Mouse (Mus musculus): Measurements from ENCODE around the gene Nqo2. TPM values are rescaled to one million over a fixed set of nuclear protein-coding genes. Genes with fewer than 3 reads are reported as not detected.
"Not testable (repeated sequence)": the region's sequence is repeated elsewhere in the genome, so short reads cannot be mapped to it uniquely, and the experiment has no call there.

The Nqo2 gene
- polyA plus RNA-seq (2012; ENCODE audit: insufficient read depth, insufficient read length, low replicate concordance, missing spikeins), result not detected in 2 replicates

- Histone ChIP-seq H3K27ac (ENCODE audit: insufficient read depth, low read depth, low read length) (no peak within 1 kb of the TSS), H3K4me3 (ENCODE audit: insufficient read depth, low read depth, low read length) (peak within 1 kb of the TSS; percentile 48), H3K4me1 (ENCODE audit: control insufficient read depth, insufficient read depth, low read length) (0 out of 2 replicates have a peak, but pooled peaks cover 2% of the 10 kb centered on the region)
- TF ChIP-seq CTCF (IDR thresholded peaks at IDR 0.05; ENCODE audit: insufficient read depth, low read depth, low read length) (peak; percentile 7; the same call in 1 of the 2 replicates), POLR2A (IDR thresholded peaks at IDR 0.05; ENCODE audit: insufficient read depth, low read depth, low read length) (0 out of 2 replicates have a peak, but pooled peaks have one; percentile 25)
- WGBS, result 2% methylated on average over 22 of the region's 22 CpGs
Observed at GRCm38 (mm10) chr13:33964206-33965046, at the start of gene Nqo2. Nqo2 (plus strand) TSS chr13:33964687.

GRCm38 (mm10) chr13:33921041-33921440 lies 43.4 kb upstream of the Nqo2 start:
- TF ChIP-seq POLR2A (IDR thresholded peaks at IDR 0.05; ENCODE audit: insufficient read depth, low read depth, low read length) (no peak), CTCF (IDR thresholded peaks at IDR 0.05; ENCODE audit: insufficient read depth, low read depth, low read length) (no peak)
- Histone ChIP-seq H3K4me1 (ENCODE audit: control insufficient read depth, insufficient read depth, low read length) (no peaks in the 10 kb centered on the region), H3K4me3 (ENCODE audit: insufficient read depth, low read depth, low read length) (no peak overlapping the region), H3K27ac (ENCODE audit: insufficient read depth, low read depth, low read length) (no peak overlapping the region)
- 91% methylated on average over 6 of the region's 6 CpGs for WGBS

- Histone ChIP-seq H3K4me1 (ENCODE audit: control insufficient read depth, insufficient read depth, low read length) (no peaks in the 10 kb centered on the region), H3K27ac (ENCODE audit: insufficient read depth, low read depth, low read length) (no peak overlapping the region), H3K4me3 (ENCODE audit: insufficient read depth, low read depth, low read length) (no peak overlapping the region)
- WGBS, result 76% methylated on average over 5 of the region's 5 CpGs
- TF ChIP-seq CTCF (IDR thresholded peaks at IDR 0.05; ENCODE audit: insufficient read depth, low read depth, low read length), result no peak
- no peak for TF ChIP-seq POLR2A (IDR thresholded peaks at IDR 0.05; ENCODE audit: insufficient read depth, low read depth, low read length)
Observed at GRCm38 (mm10) chr13:33921699-33922098, 42.8 kb upstream of the Nqo2 start.

- TF ChIP-seq POLR2A (IDR thresholded peaks at IDR 0.05; ENCODE audit: insufficient read depth, low read depth, low read length), result no peak
- no peak for TF ChIP-seq CTCF (IDR thresholded peaks at IDR 0.05; ENCODE audit: insufficient read depth, low read depth, low read length)
- WGBS, result 88% methylated on average over 2 of the region's 2 CpGs
- Histone ChIP-seq H3K4me3 (ENCODE audit: insufficient read depth, low read depth, low read length) (no peak overlapping the region), H3K4me1 (ENCODE audit: control insufficient read depth, insufficient read depth, low read length) (0 out of 2 replicates have a peak, but pooled peaks cover 2% of the 10 kb centered on the region), H3K27ac (ENCODE audit: insufficient read depth, low read depth, low read length) (no peak overlapping the region)
Observed at GRCm38 (mm10) chr13:33930281-33930680, 34.2 kb upstream of the Nqo2 start.

GRCm38 (mm10) chr13:33930912-33931311 lies 33.6 kb upstream of the Nqo2 start:
- 86% methylated on average over 3 of the region's 3 CpGs for WGBS
- Histone ChIP-seq H3K4me3 (ENCODE audit: insufficient read depth, low read depth, low read length) (no peak overlapping the region), H3K27ac (ENCODE audit: insufficient read depth, low read depth, low read length) (no peak overlapping the region), H3K4me1 (ENCODE audit: control insufficient read depth, insufficient read depth, low read length) (0 out of 2 replicates have a peak, but pooled peaks cover 2% of the 10 kb centered on the region)
- TF ChIP-seq CTCF (IDR thresholded peaks at IDR 0.05; ENCODE audit: insufficient read depth, low read depth, low read length) (no peak), POLR2A (IDR thresholded peaks at IDR 0.05; ENCODE audit: insufficient read depth, low read depth, low read length) (no peak)

- TF ChIP-seq POLR2A (IDR thresholded peaks at IDR 0.05; ENCODE audit: insufficient read depth, low read depth, low read length) (no peak), CTCF (IDR thresholded peaks at IDR 0.05; ENCODE audit: insufficient read depth, low read depth, low read length) (no peak)
- Histone ChIP-seq H3K27ac (ENCODE audit: insufficient read depth, low read depth, low read length) (no peak overlapping the region), H3K4me3 (ENCODE audit: insufficient read depth, low read depth, low read length) (no peak overlapping the region), H3K4me1 (ENCODE audit: control insufficient read depth, insufficient read depth, low read length) (0 out of 2 replicates have a peak, but pooled peaks cover 2% of the 10 kb centered on the region)
- WGBS, result 74% methylated on average over 6 of the region's 6 CpGs
Observed at GRCm38 (mm10) chr13:33934743-33935142, 29.7 kb upstream of the Nqo2 start.

- TF ChIP-seq POLR2A (IDR thresholded peaks at IDR 0.05; ENCODE audit: insufficient read depth, low read depth, low read length) (0 out of 2 replicates have a peak, but pooled peaks have one; percentile 36), CTCF (IDR thresholded peaks at IDR 0.05; ENCODE audit: insufficient read depth, low read depth, low read length) (no peak)
- H3K4me1 ChIP-seq (ENCODE audit: control insufficient read depth, insufficient read depth, low read length), result 0 out of 2 replicates have a peak, but pooled peaks cover 2% of the 10 kb centered on the region
- 1% methylated on average over 44 of the region's 44 CpGs for WGBS
- peak overlapping the region; percentile 95 for H3K4me3 ChIP-seq (ENCODE audit: insufficient read depth, low read depth, low read length)
- H3K27ac ChIP-seq (ENCODE audit: insufficient read depth, low read depth, low read length), result 0 out of 2 replicates have a peak overlapping the region, but pooled peaks have one; percentile 46
Observed at GRCm38 (mm10) chr13:33935465-33936181, 28.9 kb upstream of the Nqo2 start.

- TF ChIP-seq CTCF (IDR thresholded peaks at IDR 0.05; ENCODE audit: insufficient read depth, low read depth, low read length), result no peak
- TF ChIP-seq POLR2A (IDR thresholded peaks at IDR 0.05; ENCODE audit: insufficient read depth, low read depth, low read length), result no peak
- H3K4me3 ChIP-seq (ENCODE audit: insufficient read depth, low read depth, low read length), result no peak overlapping the region
- WGBS, result 49% methylated on average over 5 of the region's 5 CpGs
- H3K4me1 ChIP-seq (ENCODE audit: control insufficient read depth, insufficient read depth, low read length), result no peaks in the 10 kb centered on the region
- no peak overlapping the region for H3K27ac ChIP-seq (ENCODE audit: insufficient read depth, low read depth, low read length)
Observed at GRCm38 (mm10) chr13:33937151-33937550, 27.3 kb upstream of the Nqo2 start.

GRCm38 (mm10) chr13:33937587-33937986 lies 26.9 kb upstream of the Nqo2 start:
- not testable (repeated sequence) for H3K27ac ChIP-seq (ENCODE audit: insufficient read depth, low read depth, low read length); H3K4me1 ChIP-seq (ENCODE audit: control insufficient read depth, insufficient read depth, low read length); H3K4me3 ChIP-seq (ENCODE audit: insufficient read depth, low read depth, low read length)

Measured in olfactory bulb, adult 2 months (tissue).